ENCODE assay signal across 12 mouse cellular contexts in genomic region chr10:91138317-91138716, GRCm38 (mm10). TPM values are rescaled to one million over a fixed set of nuclear protein-coding genes. Genes with fewer than 3 reads are reported as not detected.
DNase-seq lines count a peak whose midpoint lies in the region; ATAC-seq and TF ChIP-seq lines count a peak whose summit lies in the region.
"Had no signal": no experiment of that assay in that cellular context is flagged by ENCODE, and none has a peak within 500 bp of the region (broad histone marks: within the 10 kb centered on the region; RNA-seq: fewer than 3 reads in every experiment).

No protein-coding gene starts in this region.

- no peak for TF ChIP-seq POLR2A in myocyte (IDR thresholded peaks at IDR 0.05; ENCODE audit: insufficient read length, low read depth)

- H3K9ac ChIP-seq in hindbrain, embryonic 13.5 days: no peak overlapping the region

- no peaks in the 10 kb centered on the region for H3K36me3 ChIP-seq in heart, embryonic 10.5 days
- no peaks in the 10 kb centered on the region for H3K36me3 ChIP-seq in myocyte (ENCODE audit: control insufficient read depth, insufficient read depth)
- H3K36me3 ChIP-seq in hindbrain, embryonic 13.5 days: no peaks in the 10 kb centered on the region
- H3K36me3 ChIP-seq: hindbrain, embryonic 10.5 days had no signal

- peak overlapping the region; percentile 12 for H3K4me2 ChIP-seq in myocyte (ENCODE audit: low read depth)
- H3K4me2 ChIP-seq in hindbrain, embryonic 13.5 days: no peak overlapping the region

- peak; percentile 53 for ATAC-seq in inflammation-experienced regulatory T-cells, adult 6 months
- ATAC-seq in hindbrain, embryonic 13.5 days (ENCODE audit: low FRiP score): no peak

- no peak overlapping the region for H3K4me3 ChIP-seq in heart, embryonic 10.5 days
- H3K4me3 ChIP-seq in myocyte: no peak overlapping the region
- no peak overlapping the region for H3K4me3 ChIP-seq in hindbrain, embryonic 13.5 days
- H3K4me3 ChIP-seq: erythroblast, embryonic 14.5 days; hindbrain, embryonic 10.5 days had no signal

- H3ac ChIP-seq in myocyte (ENCODE audit: control insufficient read depth, insufficient read length): no peak overlapping the region

- H3K27me3 ChIP-seq in heart, embryonic 10.5 days (ENCODE audit: insufficient read depth, poor library complexity, severe bottlenecking): no peaks in the 10 kb centered on the region
- H3K27me3 ChIP-seq in myocyte (ENCODE audit: control insufficient read depth, insufficient read depth, insufficient read length): no peaks in the 10 kb centered on the region
- no peaks in the 10 kb centered on the region for H3K27me3 ChIP-seq in hindbrain, embryonic 13.5 days

- peaks cover 13% of the 10 kb centered on the region; the same call in 1 of the 2 replicates for H3K4me1 ChIP-seq in heart, embryonic 10.5 days
- no peaks in the 10 kb centered on the region for H3K4me1 ChIP-seq in hindbrain, embryonic 13.5 days (replicated peaks)

- H3K79me2 ChIP-seq in myocyte (ENCODE audit: control insufficient read depth, insufficient read depth): no peaks in the 10 kb centered on the region

- no peaks in the 10 kb centered on the region for H3K9me3 ChIP-seq in heart, embryonic 10.5 days
- no peaks in the 10 kb centered on the region for H3K9me3 ChIP-seq in hindbrain, embryonic 13.5 days
- H3K9me3 ChIP-seq: hindbrain, embryonic 10.5 days had no signal

- peak overlapping the region; percentile 85; the same call in 1 of the 2 replicates for H3K27ac ChIP-seq in heart, embryonic 10.5 days
- H3K27ac ChIP-seq in hindbrain, embryonic 13.5 days: no peak overlapping the region
- H3K27ac ChIP-seq: hindbrain, embryonic 10.5 days had no signal

- 63% methylated on average over 3 of the region's 3 CpGs for WGBS in heart, embryonic 10.5 days
- whole genome bisulfite sequencing in hindbrain, embryonic 13.5 days: 78% methylated on average over 3 of the region's 3 CpGs

- no peak for DNase-seq in heart, embryonic 10.5 days (ENCODE audit: low spot score)
- DNase-seq in heart, adult 8-10 months (ENCODE audit: low spot score): no peak
- DNase-seq in MEL-GATA-1-ER (ENCODE audit: extremely low read depth, low read depth): peak; percentile 80
- no peak for DNase-seq in urinary bladder, postnatal 36 days (ENCODE audit: low spot score in 2 of 2)
- no peak for DNase-seq in thymus, adult 18-20 months
- DNase-seq: cerebellum, adult 2 months; layer of hippocampus, adult 9-11 months had no signal

TF ChIP-seq in myocyte, 11 proteins besides CTCF, POLR2A, EP300 and RAD21:
- no peak for TF ChIP-seq MYOG (IDR thresholded peaks at IDR 0.05; ENCODE audit: control insufficient read depth in 1 of 3, insufficient read depth in 1 of 3, insufficient read length in 2 of 3, low read depth in 2 of 3)

RNA-seq across cellular contexts. Expression of gene Slc25a3, which starts 14.5 kb away (rescaled TPM):
- polyA plus RNA-seq in heart, embryonic 10.5 days (2016; fragmentation: Nextera tagmentation; extraction: Ambion mirVana): 602 and 803 TPM in 2 replicates
- 1,000 to 10,000 TPM; 2,608 to 2,760 (median 2,679) TPM for total RNA-seq in heart, adult 8-10 months (2022)
- 100 to 1,000 TPM; 227 to 247 (median 243) TPM for polyA plus RNA-seq in inflammation-experienced regulatory T-cells, adult 6 months (2017; shearing (Covaris generic))
- 846 TPM for polyA plus RNA-seq in myocyte (2012; fragmentation: generic; extraction: Trizol)
- 506 and 512 TPM in 2 replicates for polyA plus RNA-seq in hindbrain, embryonic 13.5 days (2015; fragmentation: Nextera tagmentation; extraction: Ambion mirVana)

RNA-seq across cellular contexts. Expression of gene Tmpo, which starts 42.8 kb away (rescaled TPM):
- polyA plus RNA-seq in heart, embryonic 10.5 days (2016; fragmentation: Nextera tagmentation; extraction: Ambion mirVana): 142 and 192 TPM in 2 replicates
- 10 to 100 TPM; 36.7 to 45.0 (median 41.1) TPM for total RNA-seq in heart, adult 8-10 months (2022)
- polyA plus RNA-seq in inflammation-experienced regulatory T-cells, adult 6 months (2017; shearing (Covaris generic)): 10 to 100 TPM; 61.6 to 69.1 (median 61.9) TPM
- 55.6 TPM for polyA plus RNA-seq in myocyte (2012; fragmentation: generic; extraction: Trizol)
- 123 and 129 TPM in 2 replicates for polyA plus RNA-seq in hindbrain, embryonic 13.5 days (2015; fragmentation: Nextera tagmentation; extraction: Ambion mirVana)

RNA-seq across cellular contexts. Expression of gene Ikbip, which starts 55.6 kb away (rescaled TPM):
- polyA plus RNA-seq in heart, embryonic 10.5 days (2016; fragmentation: Nextera tagmentation; extraction: Ambion mirVana): 39.1 and 39.2 TPM in 2 replicates
- 10 to 100 TPM; 19.8 to 22.9 (median 21.7) TPM for total RNA-seq in heart, adult 8-10 months (2022)
- polyA plus RNA-seq in inflammation-experienced regulatory T-cells, adult 6 months (2017; shearing (Covaris generic)): 1 to 10 TPM; 5.3 to 8.6 (median 6.9) TPM
- polyA plus RNA-seq in myocyte (2012; fragmentation: generic; extraction: Trizol): 12.6 TPM
- 19.9 and 21.3 TPM in 2 replicates for polyA plus RNA-seq in hindbrain, embryonic 13.5 days (2015; fragmentation: Nextera tagmentation; extraction: Ambion mirVana)
- polyA plus RNA-seq: erythroblast, embryonic 14.5 days had no signal

RNA-seq across cellular contexts. Expression of gene Apaf1, which starts 55.7 kb away (rescaled TPM):
- 17.7 and 17.8 TPM in 2 replicates for polyA plus RNA-seq in heart, embryonic 10.5 days (2016; fragmentation: Nextera tagmentation; extraction: Ambion mirVana)
- 1 to 10 TPM; 4.3 to 7.4 (median 5.6) TPM for total RNA-seq in heart, adult 8-10 months (2022)
- polyA plus RNA-seq in inflammation-experienced regulatory T-cells, adult 6 months (2017; shearing (Covaris generic)): 10 to 100 TPM in 2 of 3 experiments, 1 to 10 TPM in 1; 6.9 to 23.2 (median 11.6) TPM
- 4.3 TPM for polyA plus RNA-seq in myocyte (2012; fragmentation: generic; extraction: Trizol)
- polyA plus RNA-seq in hindbrain, embryonic 13.5 days (2015; fragmentation: Nextera tagmentation; extraction: Ambion mirVana): 17.8 and 20.9 TPM in 2 replicates
